Comparison of ENCODE assay signal across 8 mouse cellular contexts in the genomic region with DNA sequence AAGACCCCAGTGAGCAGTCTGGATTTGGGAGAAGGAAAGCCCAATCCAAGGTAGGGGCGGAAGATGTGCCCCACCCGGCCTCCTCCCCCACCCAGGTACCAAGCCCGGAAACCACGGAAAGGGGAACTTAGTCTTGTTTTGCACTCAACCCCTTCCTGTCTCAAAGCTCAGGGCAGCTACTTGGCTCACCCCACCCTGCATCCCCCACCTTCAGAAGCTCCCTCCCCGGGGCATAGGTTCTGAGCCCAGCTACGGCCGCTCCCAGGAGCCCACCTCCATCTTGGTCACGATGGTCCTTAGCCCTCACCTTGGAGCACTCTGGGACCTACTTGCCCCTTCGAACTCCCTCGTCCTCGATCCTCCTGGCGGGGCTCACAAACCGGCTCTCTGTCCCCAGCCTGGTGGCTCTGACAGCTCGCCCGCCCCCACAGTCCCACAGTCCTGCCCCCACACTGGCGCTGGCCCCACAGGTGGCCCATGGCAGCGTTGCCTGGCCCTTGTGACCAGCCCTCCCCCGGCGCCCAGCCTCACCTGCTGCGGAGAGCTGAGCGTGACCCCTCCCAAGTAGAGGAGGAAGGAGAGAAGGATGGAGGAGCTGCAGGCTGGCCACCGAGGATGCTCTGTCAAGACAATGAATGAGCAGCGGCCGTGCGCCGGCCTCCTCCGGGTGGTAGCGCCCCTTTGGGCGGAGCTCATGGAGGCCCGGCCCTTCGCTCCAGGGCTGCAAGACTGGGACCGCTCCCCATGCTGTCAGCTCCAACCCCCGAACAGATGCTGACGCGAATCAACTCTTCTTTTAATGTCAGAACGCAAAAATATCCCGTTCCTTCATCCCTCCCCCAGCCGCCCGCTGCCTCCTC. TPM values are rescaled to one million over a fixed set of nuclear protein-coding genes. Genes with fewer than 3 reads are reported as not detected.
A peak's percentile ranks its signal among the peaks of the same experiment; 100 is the strongest.
DNase-seq lines count a peak whose midpoint lies in the region; ATAC-seq lines count a peak whose summit lies in the region.

No protein-coding gene starts in this region.

- ATAC-seq in hindbrain, embryonic 16.5 days: peak; percentile 90
- ATAC-seq in megakaryocyte progenitor cell, adult 5-6 weeks (replicated peaks; ENCODE audit: poor library complexity): peak; percentile 61

- peaks cover 7% of the 10 kb centered on the region; the same call in 1 of the 2 replicates for H3K36me3 ChIP-seq in hindbrain, embryonic 16.5 days (ENCODE audit: control insufficient read depth, insufficient read depth, low read length)

- peaks cover 35% of the 10 kb centered on the region for H3K4me1 ChIP-seq in hindbrain, embryonic 16.5 days (ENCODE audit: control insufficient read depth, insufficient read depth, low read depth, low read length)

- WGBS in hindbrain, embryonic 16.5 days: 3% methylated on average over 38 of the region's 39 CpGs

- intact Hi-C loops in left cerebral cortex, postnatal 14 days (cut with DNase I): loop anchor here (1.0 to 5.0 kb wide), 3 partner anchors 58 to 94 kb away; a partner anchor contains a TSS

- peak overlapping the region; percentile 86 for H3K4me2 ChIP-seq in hindbrain, embryonic 16.5 days (ENCODE audit: low read length)

- H3K9me3 ChIP-seq in hindbrain, embryonic 16.5 days (ENCODE audit: control insufficient read depth, low read length): peaks cover 2% of the 10 kb centered on the region; the same call in 1 of the 2 replicates

- DNase-seq in Muller cell, postnatal 12 days (ENCODE audit: inconsistent ontology term): peak; percentile 74
- DNase-seq in cerebellum, adult 9-11 months: peak; percentile 90
- peak; percentile 70 to 81 for DNase-seq in frontal cortex, postnatal 25 days (ENCODE audit: low spot score in 2 of 2)
- peak; percentile 92 for DNase-seq in left cerebral cortex, postnatal 14 days (ENCODE audit: low spot score in 2 of 2)
- DNase-seq in right cerebral cortex, postnatal 14 days: peak; percentile 91
- peak; percentile 52 to 68 for DNase-seq in urinary bladder, postnatal 36 days (ENCODE audit: low spot score in 2 of 2)

- H3K4me3 ChIP-seq in hindbrain, embryonic 16.5 days (ENCODE audit: low read length): peak overlapping the region; percentile 61

- no peaks in the 10 kb centered on the region for H3K27me3 ChIP-seq in hindbrain, embryonic 16.5 days (replicated peaks; ENCODE audit: control insufficient read depth, insufficient read depth, low read length)

- peak overlapping the region; percentile 77 for H3K9ac ChIP-seq in hindbrain, embryonic 16.5 days (ENCODE audit: low read depth, low read length)

- H3K27ac ChIP-seq in hindbrain, embryonic 16.5 days (ENCODE audit: low read depth, low read length): peak overlapping the region; percentile 81

RNA-seq across cellular contexts. Expression of a gene that starts 3.2 kb away (rescaled TPM):
- polyA plus RNA-seq in hindbrain, embryonic 16.5 days (2015; fragmentation: Nextera tagmentation; extraction: Ambion mirVana): 119 and 125 TPM in 2 replicates
- total RNA-seq in left cerebral cortex, postnatal 14 days (2021): 100 to 1,000 TPM; 173 to 185 TPM
- 259 and 365 TPM in 2 replicates for total RNA-seq in megakaryocyte progenitor cell, adult 5-6 weeks (2015)
- 366 and 525 TPM in 2 replicates for total RNA-seq in megakaryocyte progenitor cell, adult 5-6 weeks (2017)

RNA-seq across cellular contexts. Expression of a gene that starts 8.8 kb away (rescaled TPM):
- polyA plus RNA-seq in hindbrain, embryonic 16.5 days (2015; fragmentation: Nextera tagmentation; extraction: Ambion mirVana): 13.4 and 15.0 TPM in 2 replicates
- total RNA-seq in left cerebral cortex, postnatal 14 days (2021): 10 to 100 TPM; 13.6 to 15.9 TPM
- total RNA-seq in megakaryocyte progenitor cell, adult 5-6 weeks (2015): 4.2 and 4.8 TPM in 2 replicates
- 4.6 and 4.7 TPM in 2 replicates for total RNA-seq in megakaryocyte progenitor cell, adult 5-6 weeks (2017)

RNA-seq across cellular contexts. Expression of a gene that starts 9.2 kb away (rescaled TPM):
- polyA plus RNA-seq in hindbrain, embryonic 16.5 days (2015; fragmentation: Nextera tagmentation; extraction: Ambion mirVana): 130 and 133 TPM in 2 replicates
- total RNA-seq in left cerebral cortex, postnatal 14 days (2021): 100 to 1,000 TPM; 108 to 113 TPM
- total RNA-seq in megakaryocyte progenitor cell, adult 5-6 weeks (2015): 89.8 and 95.2 TPM in 2 replicates
- 168 and 218 TPM in 2 replicates for total RNA-seq in megakaryocyte progenitor cell, adult 5-6 weeks (2017)

RNA-seq across cellular contexts. Expression of a gene that starts 28.1 kb away (rescaled TPM):
- 11.9 and 12.0 TPM in 2 replicates for polyA plus RNA-seq in hindbrain, embryonic 16.5 days (2015; fragmentation: Nextera tagmentation; extraction: Ambion mirVana)
- 10 to 100 TPM in 1 of 2 experiments, 1 to 10 TPM in 1; 6.7 to 12.7 TPM for total RNA-seq in left cerebral cortex, postnatal 14 days (2021)
- 1.7 and 3.2 TPM in 2 replicates for total RNA-seq in megakaryocyte progenitor cell, adult 5-6 weeks (2015)
- total RNA-seq in megakaryocyte progenitor cell, adult 5-6 weeks (2017): 1.0 and 3.6 TPM in 2 replicates

RNA-seq across cellular contexts. Expression of a gene that starts 55.0 kb away (rescaled TPM):
- polyA plus RNA-seq in hindbrain, embryonic 16.5 days (2015; fragmentation: Nextera tagmentation; extraction: Ambion mirVana): 114 and 119 TPM in 2 replicates
- 100 to 1,000 TPM; 209 to 214 TPM for total RNA-seq in left cerebral cortex, postnatal 14 days (2021)
- total RNA-seq in megakaryocyte progenitor cell, adult 5-6 weeks (2015): 86.5 and 106 TPM in 2 replicates
- total RNA-seq in megakaryocyte progenitor cell, adult 5-6 weeks (2017): 36.0 and 41.3 TPM in 2 replicates

Comparison
In these comparisons a context has a peak if more than half of its experiments do, and no peak if none do; other contexts are left out.
1. Peak in every context shown above with its lines: DNase-seq, ATAC-seq, H3K4me3 ChIP-seq and H3K27ac ChIP-seq.